Mouse (Mus musculus): ENCODE results near the gene Ruvbl2. TPM values are rescaled to one million over a fixed set of nuclear protein-coding genes. Genes with fewer than 3 reads are reported as not detected.

The Ruvbl2 gene
- total RNA-seq, 2 experiments from 2014 or later = 20.3 to 23.7 TPM

- intact Hi-C loops (cut with DNase I; ENCODE audit: low total_unique reads) = no loop called here
- no peak for DNase-seq
Observed at GRCm38 (mm10) chr7:45437046-45437445, 850 bp downstream of the Ruvbl2 start.

- intact Hi-C loops (cut with DNase I; ENCODE audit: low total_unique reads) = no loop called here
- DNase-seq = no peak
Observed at GRCm38 (mm10) chr7:45436444-45436843, 1.5 kb downstream of the Ruvbl2 start.

- intact Hi-C loops (cut with DNase I; ENCODE audit: low total_unique reads) = no loop called here
- DNase-seq = peak; percentile 47
Observed at GRCm38 (mm10) chr7:45435038-45435437, 2.9 kb downstream of the Ruvbl2 start.

- peak; percentile 100 for DNase-seq
- intact Hi-C loops (cut with DNase I; ENCODE audit: low total_unique reads) = no loop called here
Observed at GRCm38 (mm10) chr7:45434203-45435015, 3.5 kb downstream of the Ruvbl2 start, which contains the start of gene Gys1. Gene Gys1 (plus strand): TSS chr7:45434844.

GRCm38 (mm10) chr7:45433835-45434202 is 4.1 kb downstream of the Ruvbl2 start:
- DNase-seq = no peak
- intact Hi-C loops (cut with DNase I; ENCODE audit: low total_unique reads) = no loop called here

GRCm38 (mm10) chr7:45426556-45426955 is 11.3 kb downstream of the Ruvbl2 start:
- intact Hi-C loops (cut with DNase I; ENCODE audit: low total_unique reads) = no loop called here

GRCm38 (mm10) chr7:45421194-45421593 is 16.7 kb downstream of the Ruvbl2 start:
- DNase-seq = no peak
- intact Hi-C loops (cut with DNase I; ENCODE audit: low total_unique reads) = no loop called here

More at GRCm38 (mm10) chr7:45426556-45426955, 11.3 kb downstream of the Ruvbl2 start:
- DNase-seq = no peak

DNA sequence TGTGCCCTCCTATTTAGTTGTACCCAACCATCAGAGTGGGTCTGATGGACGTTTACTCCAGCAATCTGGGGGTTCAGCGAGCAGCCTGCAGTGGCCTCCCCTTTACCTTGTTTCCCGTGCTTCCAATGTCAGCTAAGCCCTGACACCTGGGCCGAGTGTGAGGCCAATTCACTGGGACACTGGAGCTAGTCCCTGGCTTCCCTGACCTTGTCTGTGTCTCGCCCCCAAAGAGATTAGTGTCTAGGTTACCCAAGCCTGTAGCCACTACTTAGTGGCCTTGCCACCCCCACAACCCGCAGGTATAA is 17.3 kb downstream of the Ruvbl2 start, which contains the start of gene Lhb:
Gene Lhb, plus strand, starts transcription at position 206 of the 305 bp plus-strand sequence.
- DNase-seq = no peak
- intact Hi-C loops (cut with DNase I; ENCODE audit: low total_unique reads) = no loop called here

DNA sequence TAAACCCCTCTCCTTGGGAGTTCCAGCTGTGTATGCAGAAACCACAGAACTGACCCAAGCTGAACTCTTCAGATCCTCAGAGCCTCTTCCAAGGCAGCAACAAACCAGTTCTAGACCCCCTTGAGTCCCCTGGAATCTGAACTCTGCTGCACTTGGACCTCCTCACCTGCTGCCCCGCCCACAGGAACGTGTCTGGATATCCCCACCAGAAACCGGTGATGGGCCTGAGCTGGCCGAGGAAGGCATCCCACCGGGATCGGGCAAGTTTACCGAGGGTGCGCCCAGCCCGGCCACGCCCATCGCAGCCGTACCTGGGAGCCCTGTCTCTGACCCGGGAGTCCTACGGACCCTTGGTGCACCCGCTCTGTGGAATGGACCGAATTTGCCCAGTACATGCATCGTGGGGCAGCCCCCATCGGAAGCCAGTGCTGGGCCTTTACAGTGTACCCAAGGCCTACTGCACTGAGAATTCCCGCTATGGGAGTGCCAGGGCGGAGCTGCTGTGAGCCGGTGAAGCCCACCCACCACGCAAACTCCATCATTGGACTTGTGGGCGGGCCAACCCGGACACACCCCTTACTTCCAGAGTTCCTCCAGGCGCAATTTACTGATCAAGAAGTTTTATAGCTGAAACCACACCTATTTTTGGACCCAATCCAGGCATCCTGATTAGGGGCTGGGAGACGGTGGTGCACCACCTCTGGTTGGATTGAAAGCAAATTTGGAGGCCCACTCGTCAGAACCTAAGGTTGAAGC is 17.9 kb downstream of the Ruvbl2 start:
- no peak for DNase-seq

GRCm38 (mm10) chr7:45417962-45418492 is 19.9 kb downstream of the Ruvbl2 start:
- DNase-seq = no peak
- intact Hi-C loops (cut with DNase I; ENCODE audit: low total_unique reads) = no loop called here

More for the DNA sequence above, 17.9 kb downstream of the Ruvbl2 start:
- intact Hi-C loops (cut with DNase I; ENCODE audit: low total_unique reads) = no loop called here

GRCm38 (mm10) chr7:45415636-45416035 is 22.3 kb downstream of the Ruvbl2 start:
- DNase-seq = no peak
- intact Hi-C loops (cut with DNase I; ENCODE audit: low total_unique reads) = no loop called here

DNA sequence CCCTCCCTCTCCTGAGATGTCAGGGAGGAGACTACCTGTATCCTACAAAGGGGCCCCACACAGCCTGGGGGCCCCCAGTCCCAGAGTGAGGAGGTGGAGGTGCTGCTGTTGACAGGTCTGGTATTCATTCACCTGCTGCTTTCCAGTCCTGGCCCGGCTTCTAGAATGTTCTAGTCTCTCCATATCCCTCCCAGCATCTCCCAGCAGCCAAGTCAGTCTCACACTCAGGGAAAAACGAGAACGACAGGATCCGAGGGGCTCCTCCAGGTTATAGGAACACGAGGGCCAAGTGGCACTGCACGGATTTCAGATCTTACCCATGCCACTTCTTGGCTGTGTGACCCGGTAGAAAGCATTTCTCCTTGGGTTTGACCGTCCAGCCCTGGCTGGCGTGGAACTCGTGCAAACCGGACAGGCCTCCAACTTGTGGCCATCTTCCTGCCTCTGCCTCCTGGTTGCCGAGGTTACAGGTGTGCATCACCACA is 23.1 kb downstream of the Ruvbl2 start:
- DNase-seq = no peak
- intact Hi-C loops (cut with DNase I; ENCODE audit: low total_unique reads) = no loop called here

DNA sequence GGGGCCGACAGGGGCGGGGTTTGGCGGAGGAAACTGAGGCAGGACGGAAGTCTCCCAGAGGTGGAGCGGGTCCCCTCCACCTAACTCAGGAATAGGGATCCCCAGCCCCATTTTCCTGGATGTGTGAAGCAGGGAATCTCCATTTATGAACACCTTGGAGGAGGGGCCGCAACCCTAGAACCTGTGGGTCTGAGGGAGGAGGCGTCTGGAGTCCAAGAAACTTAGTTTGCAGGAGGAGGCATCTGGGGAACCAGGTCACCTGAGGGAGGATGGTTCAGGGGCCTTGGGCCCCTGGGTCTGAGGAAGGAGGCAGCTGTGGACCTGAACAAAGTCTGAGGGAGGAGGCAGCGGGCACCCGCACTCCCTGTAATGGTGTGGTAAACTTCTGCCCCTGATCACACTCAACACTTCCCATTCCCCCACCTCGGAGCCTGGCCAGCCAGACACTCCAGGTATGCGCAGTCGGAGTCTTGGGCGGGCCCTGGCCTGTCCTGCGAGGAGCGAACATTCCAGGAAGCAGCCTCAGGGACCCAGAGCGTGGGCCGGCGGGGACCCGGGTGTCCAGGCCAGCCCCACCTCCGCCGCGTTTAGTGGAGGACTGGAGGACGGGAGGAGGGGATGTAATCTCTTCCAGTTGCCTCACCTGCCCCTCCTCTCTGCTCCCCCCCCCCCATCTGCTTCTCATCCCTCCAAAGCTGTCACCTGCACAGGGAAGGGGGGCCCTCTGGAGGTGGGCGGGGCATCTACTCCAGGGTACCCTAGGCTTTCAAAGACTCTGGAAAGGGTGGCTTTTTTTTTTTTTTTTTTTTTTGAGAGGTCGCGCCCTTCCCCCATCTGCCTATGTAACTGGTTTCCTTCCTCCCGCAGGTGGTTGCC is 23.8 kb downstream of the Ruvbl2 start:
- DNase-seq = no peak
- intact Hi-C loops (cut with DNase I; ENCODE audit: low total_unique reads) = no loop called here

DNA sequence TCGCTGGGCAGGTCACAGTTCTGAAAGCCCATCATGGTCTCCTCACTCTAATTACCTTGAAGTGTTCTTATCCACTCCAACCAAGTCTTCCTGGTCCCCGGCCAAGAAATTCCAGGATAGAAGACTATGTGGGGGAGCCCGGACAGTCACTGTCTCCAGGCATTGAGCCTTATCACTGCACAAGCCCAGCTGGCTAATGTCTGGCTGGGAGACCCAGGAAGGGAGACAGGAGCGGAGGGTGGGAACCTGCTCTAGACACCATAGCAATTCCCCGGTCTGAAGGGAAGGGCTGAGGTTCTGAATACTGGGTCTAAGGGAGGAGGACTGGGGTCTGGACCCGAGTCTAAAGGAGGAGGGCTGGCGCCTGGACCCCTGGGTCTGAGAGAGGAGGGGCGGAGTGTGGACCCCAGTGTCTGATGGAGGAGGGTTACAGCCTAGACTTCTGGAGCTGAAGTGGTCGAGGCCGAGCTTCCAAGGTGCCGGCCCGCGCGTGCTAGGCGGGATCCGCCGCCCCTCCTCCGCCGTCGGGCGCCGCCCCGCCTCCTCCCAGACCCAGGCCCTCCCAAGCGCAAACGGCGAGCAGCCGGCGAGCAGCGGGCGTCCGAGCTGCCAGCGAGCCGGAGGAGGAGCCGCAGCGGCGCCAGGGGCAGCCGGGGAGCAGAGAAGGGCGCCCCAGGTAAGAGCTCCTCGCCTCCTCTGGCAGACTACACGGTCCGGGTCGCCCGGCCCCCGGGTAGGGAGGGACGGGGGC is 24.6 kb downstream of the Ruvbl2 start, which contains the start of gene Ntf5:
Gene Ntf5, plus strand, starts transcription at position 583 of the 751 bp plus-strand sequence.
- DNase-seq = no peak
- intact Hi-C loops (cut with DNase I; ENCODE audit: low total_unique reads) = no loop called here

- intact Hi-C loops (cut with DNase I; ENCODE audit: low total_unique reads) = no loop called here
- peak; percentile 45 for DNase-seq
Observed at GRCm38 (mm10) chr7:45412421-45412820, 25.5 kb downstream of the Ruvbl2 start.

GRCm38 (mm10) chr7:45409497-45410163 is 28.3 kb downstream of the Ruvbl2 start:
- no peak for DNase-seq
- intact Hi-C loops (cut with DNase I; ENCODE audit: low total_unique reads) = no loop called here

- no peak for DNase-seq
- intact Hi-C loops (cut with DNase I; ENCODE audit: low total_unique reads) = no loop called here
Observed at GRCm38 (mm10) chr7:45408949-45409348, 28.9 kb downstream of the Ruvbl2 start.

DNA sequence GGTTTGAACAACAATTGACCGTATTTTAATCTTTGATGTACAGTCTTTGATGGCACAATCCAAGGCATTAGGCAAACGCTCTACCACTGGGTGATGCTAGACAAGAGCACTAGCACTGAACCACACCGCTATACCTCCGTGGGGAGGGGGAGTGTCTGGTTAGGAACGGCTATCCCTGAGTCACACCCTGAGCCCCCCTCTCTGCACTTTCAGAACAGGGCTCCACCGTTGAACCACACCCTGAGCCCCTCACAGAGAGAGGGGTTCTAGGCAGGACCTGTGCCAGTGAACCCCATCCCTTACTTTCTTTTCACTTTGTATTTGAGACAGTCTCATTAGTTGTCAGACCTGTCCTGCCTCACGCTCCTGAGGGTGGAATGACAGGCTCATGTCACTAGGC is 29.5 kb downstream of the Ruvbl2 start:
- DNase-seq = no peak

More for the DNA sequence above, 29.5 kb downstream of the Ruvbl2 start:
- intact Hi-C loops (cut with DNase I; ENCODE audit: low total_unique reads) = no loop called here

All from gastrocnemius, postnatal 14 days (tissue).